Mouse (Mus musculus): Measurements from ENCODE around the gene Adcy5.

Adcy5 gene

DNA sequence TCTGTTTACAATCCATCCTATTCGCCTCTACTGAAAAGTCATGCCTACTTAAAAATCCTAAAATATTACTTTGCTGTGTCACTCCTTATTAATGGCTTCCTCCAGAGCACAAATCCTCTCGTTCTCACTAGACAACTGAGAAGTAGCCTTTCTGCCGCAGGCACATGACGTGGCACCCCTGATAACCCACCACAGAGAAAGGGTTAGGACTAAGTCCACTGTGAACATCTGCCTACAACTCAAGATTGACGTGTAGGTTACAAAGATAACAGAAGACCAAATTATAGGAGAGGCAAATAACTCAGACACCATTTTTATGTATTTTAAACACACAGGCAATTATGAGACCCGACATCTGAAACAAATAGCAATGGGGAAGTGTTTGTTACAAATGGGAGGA, 163.7 kb downstream of the Adcy5 start:
- DNase-seq (ENCODE audit: low spot score), result no peak

- DNase-seq (ENCODE audit: low spot score), result peak; percentile 47
These were observed 164.7 kb downstream of the Adcy5 start for GRCm38 (mm10) chr16:35319335-35319734.

- no peak for DNase-seq (ENCODE audit: low spot score)
These were observed 165.1 kb downstream of the Adcy5 start for GRCm38 (mm10) chr16:35319773-35320172.

DNA sequence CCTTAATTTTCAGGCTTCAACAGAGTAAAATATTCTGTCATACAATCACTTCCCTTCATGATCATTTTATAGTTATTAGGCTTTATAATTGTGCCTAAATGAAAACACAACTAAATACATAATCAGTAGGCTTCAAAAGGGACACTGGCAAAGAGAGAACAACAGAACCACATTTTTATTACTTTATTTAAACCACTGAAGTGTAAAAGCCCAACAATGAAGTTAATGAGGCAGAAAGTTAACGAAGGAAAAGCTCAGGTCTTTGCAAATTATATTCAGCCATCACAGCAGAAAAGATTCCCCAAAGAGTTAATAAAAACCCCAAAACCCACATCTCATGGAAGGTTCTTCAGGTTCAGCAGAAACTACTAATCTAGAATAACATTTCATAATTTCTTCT, 175.8 kb downstream of the Adcy5 start:
- no peak for DNase-seq (ENCODE audit: low spot score)
